Mouse (Mus musculus): ENCODE data around the gene Cluh. TPM values are rescaled to one million over a fixed set of nuclear protein-coding genes. Genes with fewer than 3 reads are reported as not detected.

Gene Cluh
- polyA plus RNA-seq, 1 experiment from 2014 or later: 87.1 TPM

- DNase-seq (ENCODE audit: low read depth, low spot score): no peak
- TF ChIP-seq CTCF (IDR thresholded peaks at IDR 0.05): no peak
- ATAC-seq: no peak
- CTCF ChIA-PET: no interaction called here
- no peaks in the 10 kb centered on the region for H3K27me3 ChIP-seq
- POLR2A ChIA-PET: no interaction called here
- in situ Hi-C loops (cut with MboI; ENCODE audit: low pct_unique_long_range_greater_than_20kb): no loop called here
These were observed 1.3 kb upstream of the Cluh start for GRCm38 (mm10) chr11:74647966-74648365.

GRCm38 (mm10) chr11:74648676-74649075, 619 bp upstream of the Cluh start:
- no peak for DNase-seq (ENCODE audit: low read depth, low spot score)
- no peak for TF ChIP-seq CTCF (IDR thresholded peaks at IDR 0.05)
- in situ Hi-C loops (cut with MboI; ENCODE audit: low pct_unique_long_range_greater_than_20kb): no loop called here
- H3K27me3 ChIP-seq: no peaks in the 10 kb centered on the region
- POLR2A ChIA-PET: interaction anchor here (1.8 kb wide), 1 partner anchor 10 kb away, joined by 15 read pairs; no protein-coding TSS in a partner anchor
- CTCF ChIA-PET: no interaction called here
- no peak for ATAC-seq

GRCm38 (mm10) chr11:74649647-74650551, 604 bp downstream of the Cluh start:
- ChIA-PET POLR2A (interaction anchor here (1.3 to 1.8 kb wide), 2 partner anchors 11 to 18 kb away, joined by 4 to 15 read pairs; no protein-coding TSS in a partner anchor), CTCF (interaction anchor here (2.0 kb wide), 2 partner anchors 12 to 15 kb away, joined by 8 to 10 read pairs; no protein-coding TSS in a partner anchor)
- no peak for DNase-seq (ENCODE audit: low read depth, low spot score)
- TF ChIP-seq CTCF (IDR thresholded peaks at IDR 0.05): no peak
- ATAC-seq: peak; percentile 47
- no peaks in the 10 kb centered on the region for H3K27me3 ChIP-seq
- in situ Hi-C loops (cut with MboI; ENCODE audit: low pct_unique_long_range_greater_than_20kb): no loop called here

GRCm38 (mm10) chr11:74650576-74651100, 1.3 kb downstream of the Cluh start:
- no peak for DNase-seq (ENCODE audit: low read depth, low spot score)

GRCm38 (mm10) chr11:74652791-74653191, 3.5 kb downstream of the Cluh start:
- ChIA-PET CTCF (interaction anchor here (0.8 kb wide), 1 partner anchor 18 kb away, joined by 4 read pairs; no protein-coding TSS in a partner anchor), POLR2A (interaction anchor here (0.9 kb wide), 1 partner anchor 18 kb away, joined by 3 read pairs; no protein-coding TSS in a partner anchor)
- ATAC-seq: no peak
- TF ChIP-seq CTCF (IDR thresholded peaks at IDR 0.05): no peak
- in situ Hi-C loops (cut with MboI; ENCODE audit: low pct_unique_long_range_greater_than_20kb): no loop called here
- no peak for DNase-seq (ENCODE audit: low read depth, low spot score)
- H3K27me3 ChIP-seq: no peaks in the 10 kb centered on the region

More at GRCm38 (mm10) chr11:74650576-74651100, 1.3 kb downstream of the Cluh start:
- POLR2A ChIA-PET: interaction anchor here (1.3 to 1.8 kb wide), 2 partner anchors 12 to 18 kb away, joined by 4 to 15 read pairs; no protein-coding TSS in a partner anchor
- TF ChIP-seq CTCF (IDR thresholded peaks at IDR 0.05): no peak
- H3K27me3 ChIP-seq: no peaks in the 10 kb centered on the region
- in situ Hi-C loops (cut with MboI; ENCODE audit: low pct_unique_long_range_greater_than_20kb): no loop called here
- ATAC-seq: no peak
- CTCF ChIA-PET: interaction anchor here (1.2 to 2.0 kb wide), 3 partner anchors 10 to 16 kb away, joined by 3 to 10 read pairs (median 8); no protein-coding TSS in a partner anchor

GRCm38 (mm10) chr11:74653385-74653784, 4.1 kb downstream of the Cluh start:
- no peak for ATAC-seq
- DNase-seq (ENCODE audit: low read depth, low spot score): no peak
- in situ Hi-C loops (cut with MboI; ENCODE audit: low pct_unique_long_range_greater_than_20kb): no loop called here
- CTCF ChIA-PET: no interaction called here
- POLR2A ChIA-PET: interaction anchor here (0.9 kb wide), 1 partner anchor 18 kb away, joined by 3 read pairs; no protein-coding TSS in a partner anchor
- no peak for TF ChIP-seq CTCF (IDR thresholded peaks at IDR 0.05)
- no peaks in the 10 kb centered on the region for H3K27me3 ChIP-seq

- in situ Hi-C loops (cut with MboI; ENCODE audit: low pct_unique_long_range_greater_than_20kb): no loop called here
- DNase-seq (ENCODE audit: low read depth, low spot score) (no peak), ATAC-seq (no peak)
- TF ChIP-seq CTCF (IDR thresholded peaks at IDR 0.05): no peak
- no peaks in the 10 kb centered on the region for H3K27me3 ChIP-seq
- ChIA-PET CTCF (interaction anchor here (1.0 to 1.9 kb wide), 4 partner anchors 11 to 127 kb away, joined by 3 to 5 read pairs (median 4); no protein-coding TSS in a partner anchor), POLR2A (no interaction called here)
These were observed 6.6 kb downstream of the Cluh start for GRCm38 (mm10) chr11:74655941-74656340.

- ATAC-seq: no peak
- in situ Hi-C loops (cut with MboI; ENCODE audit: low pct_unique_long_range_greater_than_20kb): no loop called here
- DNase-seq (ENCODE audit: low read depth, low spot score): no peak
- ChIA-PET CTCF (interaction anchor here (1.2 kb wide), 1 partner anchor 9 kb away, joined by 3 read pairs; no protein-coding TSS in a partner anchor), POLR2A (no interaction called here)
- TF ChIP-seq CTCF (IDR thresholded peaks at IDR 0.05): no peak
- H3K27me3 ChIP-seq: no peaks in the 10 kb centered on the region
These were observed 11.0 kb downstream of the Cluh start for GRCm38 (mm10) chr11:74660336-74660735.

- no peaks in the 10 kb centered on the region for H3K27me3 ChIP-seq
- in situ Hi-C loops (cut with MboI; ENCODE audit: low pct_unique_long_range_greater_than_20kb): no loop called here
- TF ChIP-seq CTCF (IDR thresholded peaks at IDR 0.05): no peak
- ATAC-seq: no peak
- DNase-seq (ENCODE audit: low read depth, low spot score): no peak
- POLR2A ChIA-PET: no interaction called here
- CTCF ChIA-PET: interaction anchor here (1.4 kb wide), 1 partner anchor 14 kb away, joined by 3 read pairs; no protein-coding TSS in a partner anchor
These were observed 12.3 kb downstream of the Cluh start for GRCm38 (mm10) chr11:74661641-74662040.

GRCm38 (mm10) chr11:74662221-74662620, 12.9 kb downstream of the Cluh start:
- ChIA-PET POLR2A (no interaction called here), CTCF (interaction anchor here (1.4 kb wide), 1 partner anchor 14 kb away, joined by 3 read pairs; no protein-coding TSS in a partner anchor)
- TF ChIP-seq CTCF (IDR thresholded peaks at IDR 0.05): no peak
- ATAC-seq: no peak
- no peaks in the 10 kb centered on the region for H3K27me3 ChIP-seq
- in situ Hi-C loops (cut with MboI; ENCODE audit: low pct_unique_long_range_greater_than_20kb): no loop called here
- no peak for DNase-seq (ENCODE audit: low read depth, low spot score)

All from Patski (cell line).